Mouse (Mus musculus): ENCODE results near the gene Alad. TPM values are rescaled to one million over a fixed set of nuclear protein-coding genes. Genes with fewer than 3 reads are reported as not detected.

Gene Alad
- polyA plus RNA-seq, 1 experiment from 2014 or later, result 75.2 TPM

DNA sequence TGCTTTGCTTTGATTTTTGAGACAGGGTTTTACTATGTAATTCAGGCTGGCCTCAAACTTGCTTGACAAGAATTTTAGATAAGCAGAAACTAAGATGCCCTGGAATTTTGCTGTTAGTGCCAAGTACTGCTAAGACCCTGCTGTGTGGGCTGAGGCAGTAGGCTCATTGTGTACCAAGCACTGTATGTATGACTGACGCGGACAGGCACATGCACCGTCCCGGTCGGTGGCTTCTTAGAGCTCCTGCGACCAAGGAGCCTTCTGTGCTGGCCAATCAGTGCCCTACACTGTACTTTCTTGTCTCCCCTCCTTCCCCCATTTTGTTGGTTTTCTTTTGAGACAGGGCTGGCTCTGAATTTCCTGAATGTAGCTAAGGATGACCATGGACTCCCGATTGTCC, 4.7 kb downstream of the Alad start:
- peaks cover 12% of the 10 kb centered on the region for H3K4me1 ChIP-seq (replicated peaks; ENCODE audit: control insufficient read depth, insufficient read depth, low read length)
- H3K36me3 ChIP-seq (replicated peaks; ENCODE audit: control insufficient read depth, insufficient read depth), result peaks cover 40% of the 10 kb centered on the region
- 84% methylated on average over 7 of the region's 7 CpGs for WGBS
- H3K4me2 ChIP-seq (replicated peaks), result no peak overlapping the region
- ATAC-seq (ENCODE audit: low FRiP score), result no peak
- H3K4me3 ChIP-seq (replicated peaks; ENCODE audit: low read length), result no peak overlapping the region
- no peak overlapping the region for H3K9ac ChIP-seq
- no peak for DNase-seq (ENCODE audit: low spot score)
- no peaks in the 10 kb centered on the region for H3K9me3 ChIP-seq (ENCODE audit: control insufficient read depth, low read length)
- no peaks in the 10 kb centered on the region for H3K27me3 ChIP-seq (ENCODE audit: control insufficient read depth, insufficient read depth, low read length)
- no peak overlapping the region for H3K27ac ChIP-seq

- H3K36me3 ChIP-seq (replicated peaks; ENCODE audit: control insufficient read depth, insufficient read depth), result peaks cover 50% of the 10 kb centered on the region
- H3K4me1 ChIP-seq (replicated peaks; ENCODE audit: control insufficient read depth, insufficient read depth, low read length), result peaks cover 9% of the 10 kb centered on the region
- no peaks in the 10 kb centered on the region for H3K27me3 ChIP-seq (ENCODE audit: control insufficient read depth, insufficient read depth, low read length)
- no peak overlapping the region for H3K4me2 ChIP-seq (replicated peaks)
- H3K27ac ChIP-seq, result no peak overlapping the region
- no peaks in the 10 kb centered on the region for H3K9me3 ChIP-seq (ENCODE audit: control insufficient read depth, low read length)
- ATAC-seq (ENCODE audit: low FRiP score) (no peak), DNase-seq (ENCODE audit: low spot score) (no peak)
- no peak overlapping the region for H3K9ac ChIP-seq
- H3K4me3 ChIP-seq (replicated peaks; ENCODE audit: low read length), result no peak overlapping the region
- 40% methylated on average over 11 of the region's 11 CpGs for WGBS
Observed at GRCm38 (mm10) chr4:62513998-62514506, 5.7 kb downstream of the Alad start.

GRCm38 (mm10) chr4:62509946-62510345, 9.8 kb downstream of the Alad start:
- Histone ChIP-seq H3K27me3 (ENCODE audit: control insufficient read depth, insufficient read depth, low read length) (no peaks in the 10 kb centered on the region), H3K9ac (no peak overlapping the region), H3K36me3 (replicated peaks; ENCODE audit: control insufficient read depth, insufficient read depth) (peaks cover 66% of the 10 kb centered on the region), H3K4me1 (replicated peaks; ENCODE audit: control insufficient read depth, insufficient read depth, low read length) (no peaks in the 10 kb centered on the region), H3K4me2 (replicated peaks) (no peak overlapping the region), H3K9me3 (ENCODE audit: control insufficient read depth, low read length) (no peaks in the 10 kb centered on the region), H3K4me3 (replicated peaks; ENCODE audit: low read length) (no peak overlapping the region), H3K27ac (no peak overlapping the region)
- DNase-seq (ENCODE audit: low spot score), result no peak
- 97% methylated on average over 11 of the region's 11 CpGs for WGBS
- ATAC-seq (ENCODE audit: low FRiP score), result no peak

- no peak for ATAC-seq (ENCODE audit: low FRiP score)
- no peak overlapping the region for H3K4me2 ChIP-seq (replicated peaks)
- WGBS, result 91% methylated on average over 5 of the region's 5 CpGs
- no peak overlapping the region for H3K4me3 ChIP-seq (replicated peaks; ENCODE audit: low read length)
- DNase-seq (ENCODE audit: low spot score), result no peak
- H3K27me3 ChIP-seq (ENCODE audit: control insufficient read depth, insufficient read depth, low read length), result no peaks in the 10 kb centered on the region
- no peak overlapping the region for H3K9ac ChIP-seq
- H3K9me3 ChIP-seq (ENCODE audit: control insufficient read depth, low read length), result no peaks in the 10 kb centered on the region
- peaks cover 64% of the 10 kb centered on the region for H3K36me3 ChIP-seq (replicated peaks; ENCODE audit: control insufficient read depth, insufficient read depth)
- H3K27ac ChIP-seq, result no peak overlapping the region
- H3K4me1 ChIP-seq (replicated peaks; ENCODE audit: control insufficient read depth, insufficient read depth, low read length), result no peaks in the 10 kb centered on the region
Observed at GRCm38 (mm10) chr4:62508839-62509238, 10.9 kb downstream of the Alad start.

DNA sequence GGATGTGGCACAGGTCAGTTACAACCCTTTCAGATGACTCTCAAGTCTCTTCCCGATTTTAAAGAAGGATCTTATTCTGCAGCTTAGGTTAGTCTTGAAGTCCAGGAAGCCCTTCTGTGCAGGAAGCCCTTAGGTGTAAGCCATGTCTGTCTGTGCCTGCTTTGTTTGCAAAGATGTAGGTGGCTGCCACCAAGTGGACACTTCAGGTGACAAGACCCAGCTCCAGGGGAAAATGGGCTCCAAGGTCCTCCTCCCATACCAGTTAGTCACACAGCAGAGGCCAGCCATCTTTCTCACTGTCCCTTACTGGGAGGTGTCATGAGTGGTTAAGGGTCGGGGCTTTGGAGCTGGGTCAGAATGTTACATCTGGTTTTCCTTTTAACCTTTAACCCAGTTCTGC, 12.9 kb downstream of the Alad start:
- DNase-seq (ENCODE audit: low spot score) (peak; percentile 29), ATAC-seq (ENCODE audit: low FRiP score) (no peak)
- Histone ChIP-seq H3K4me3 (replicated peaks; ENCODE audit: low read length) (no peak overlapping the region), H3K4me1 (replicated peaks; ENCODE audit: control insufficient read depth, insufficient read depth, low read length) (no peaks in the 10 kb centered on the region), H3K9me3 (ENCODE audit: control insufficient read depth, low read length) (no peaks in the 10 kb centered on the region), H3K36me3 (replicated peaks; ENCODE audit: control insufficient read depth, insufficient read depth) (peaks cover 44% of the 10 kb centered on the region), H3K27ac (no peak overlapping the region), H3K4me2 (replicated peaks) (no peak overlapping the region), H3K27me3 (ENCODE audit: control insufficient read depth, insufficient read depth, low read length) (no peaks in the 10 kb centered on the region), H3K9ac (no peak overlapping the region)
- WGBS, result 76% methylated on average over 2 of the region's 2 CpGs

DNA sequence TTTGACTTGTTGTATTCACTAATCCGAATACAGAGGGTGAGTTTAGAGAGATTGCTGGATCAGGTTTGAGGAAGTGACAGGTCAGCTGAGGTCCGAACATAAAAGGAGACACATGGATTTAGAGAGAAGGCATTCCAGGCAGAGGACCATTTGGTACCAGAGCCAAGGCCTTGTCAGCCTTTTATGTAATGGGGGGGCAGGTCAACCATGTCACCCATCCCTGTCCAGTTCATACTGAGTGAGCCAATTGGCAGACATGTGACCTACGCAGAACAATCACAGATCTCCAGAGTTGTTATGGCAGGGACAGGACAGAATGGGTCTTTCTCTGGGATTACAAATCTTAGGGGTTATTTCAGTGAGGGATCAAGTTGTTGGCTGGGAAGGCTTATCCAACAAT, 13.7 kb downstream of the Alad start:
- WGBS, result 88% methylated on average over 3 of the region's 3 CpGs

DNA sequence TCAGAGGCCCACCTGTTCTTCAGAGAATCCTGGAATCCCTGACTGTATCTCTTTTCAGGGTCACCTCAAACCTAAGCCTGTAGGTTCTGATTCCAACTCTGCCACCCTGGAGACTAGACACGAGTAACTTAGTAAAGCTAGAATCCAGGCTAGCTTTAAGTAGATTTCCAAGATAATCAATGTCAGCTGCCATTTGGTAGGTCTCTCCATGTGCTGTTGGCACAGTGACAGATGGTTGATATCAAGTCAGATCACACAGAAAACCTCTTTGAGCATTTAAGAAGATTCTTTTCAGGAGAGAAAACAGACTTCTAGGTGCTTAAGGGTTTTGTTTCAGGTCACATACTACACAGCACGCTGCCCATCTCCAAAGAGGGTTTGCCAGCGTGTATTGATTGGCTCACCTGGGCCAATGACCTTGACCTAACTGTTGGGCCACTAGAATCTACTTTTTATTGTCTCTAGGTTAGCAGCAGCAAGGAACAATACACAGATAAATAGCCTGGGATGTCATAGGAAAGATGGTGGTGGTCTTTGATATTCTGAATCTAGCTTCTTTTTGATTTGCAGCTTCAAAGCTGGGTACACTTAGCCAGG, 16.2 kb downstream of the Alad start, which contains the start of gene Hdhd3:
Hdhd3 (minus strand) TSS at position 94 of the 597 bp plus-strand sequence.
- ATAC-seq (ENCODE audit: low FRiP score), result no peak

More for the DNA sequence above, 13.7 kb downstream of the Alad start:
- Histone ChIP-seq H3K4me3 (replicated peaks; ENCODE audit: low read length) (no peak overlapping the region), H3K36me3 (replicated peaks; ENCODE audit: control insufficient read depth, insufficient read depth) (peaks cover 36% of the 10 kb centered on the region), H3K4me1 (replicated peaks; ENCODE audit: control insufficient read depth, insufficient read depth, low read length) (0 out of 2 replicates have a peak, but pooled peaks cover 6% of the 10 kb centered on the region), H3K27ac (no peak overlapping the region), H3K9me3 (ENCODE audit: control insufficient read depth, low read length) (no peaks in the 10 kb centered on the region), H3K4me2 (replicated peaks) (no peak overlapping the region), H3K27me3 (ENCODE audit: control insufficient read depth, insufficient read depth, low read length) (no peaks in the 10 kb centered on the region), H3K9ac (no peak overlapping the region)
- DNase-seq (ENCODE audit: low spot score), result no peak
- ATAC-seq (ENCODE audit: low FRiP score), result no peak

GRCm38 (mm10) chr4:62502969-62503368, 16.7 kb downstream of the Alad start:
- ATAC-seq (ENCODE audit: low FRiP score), result no peak
- Histone ChIP-seq H3K4me2 (replicated peaks) (no peak overlapping the region), H3K4me3 (replicated peaks; ENCODE audit: low read length) (no peak overlapping the region), H3K36me3 (replicated peaks; ENCODE audit: control insufficient read depth, insufficient read depth) (peaks cover 15% of the 10 kb centered on the region; the same call in 1 of the 2 replicates), H3K9me3 (ENCODE audit: control insufficient read depth, low read length) (no peaks in the 10 kb centered on the region), H3K4me1 (replicated peaks; ENCODE audit: control insufficient read depth, insufficient read depth, low read length) (0 out of 2 replicates have a peak, but pooled peaks cover 7% of the 10 kb centered on the region), H3K9ac (no peak overlapping the region), H3K27ac (no peak overlapping the region), H3K27me3 (ENCODE audit: control insufficient read depth, insufficient read depth, low read length) (no peaks in the 10 kb centered on the region)
- WGBS, result 78% methylated on average over 7 of the region's 7 CpGs
- no peak for DNase-seq (ENCODE audit: low spot score)

More for the DNA sequence above, 16.2 kb downstream of the Alad start, which contains the start of gene Hdhd3:
- Histone ChIP-seq H3K4me1 (replicated peaks; ENCODE audit: control insufficient read depth, insufficient read depth, low read length) (0 out of 2 replicates have a peak, but pooled peaks cover 7% of the 10 kb centered on the region), H3K36me3 (replicated peaks; ENCODE audit: control insufficient read depth, insufficient read depth) (peaks cover 16% of the 10 kb centered on the region), H3K27me3 (ENCODE audit: control insufficient read depth, insufficient read depth, low read length) (no peaks in the 10 kb centered on the region), H3K27ac (0 out of 2 replicates have a peak within 1 kb of the TSS, but pooled peaks have one; percentile 68), H3K9me3 (ENCODE audit: control insufficient read depth, low read length) (no peaks in the 10 kb centered on the region), H3K9ac (peak within 1 kb of the TSS; percentile 83), H3K4me3 (replicated peaks; ENCODE audit: low read length) (peak within 1 kb of the TSS; percentile 78), H3K4me2 (replicated peaks) (peak within 1 kb of the TSS; percentile 55)
- DNase-seq (ENCODE audit: low spot score), result no peak
- 81% methylated on average over 3 of the region's 3 CpGs for WGBS

DNA sequence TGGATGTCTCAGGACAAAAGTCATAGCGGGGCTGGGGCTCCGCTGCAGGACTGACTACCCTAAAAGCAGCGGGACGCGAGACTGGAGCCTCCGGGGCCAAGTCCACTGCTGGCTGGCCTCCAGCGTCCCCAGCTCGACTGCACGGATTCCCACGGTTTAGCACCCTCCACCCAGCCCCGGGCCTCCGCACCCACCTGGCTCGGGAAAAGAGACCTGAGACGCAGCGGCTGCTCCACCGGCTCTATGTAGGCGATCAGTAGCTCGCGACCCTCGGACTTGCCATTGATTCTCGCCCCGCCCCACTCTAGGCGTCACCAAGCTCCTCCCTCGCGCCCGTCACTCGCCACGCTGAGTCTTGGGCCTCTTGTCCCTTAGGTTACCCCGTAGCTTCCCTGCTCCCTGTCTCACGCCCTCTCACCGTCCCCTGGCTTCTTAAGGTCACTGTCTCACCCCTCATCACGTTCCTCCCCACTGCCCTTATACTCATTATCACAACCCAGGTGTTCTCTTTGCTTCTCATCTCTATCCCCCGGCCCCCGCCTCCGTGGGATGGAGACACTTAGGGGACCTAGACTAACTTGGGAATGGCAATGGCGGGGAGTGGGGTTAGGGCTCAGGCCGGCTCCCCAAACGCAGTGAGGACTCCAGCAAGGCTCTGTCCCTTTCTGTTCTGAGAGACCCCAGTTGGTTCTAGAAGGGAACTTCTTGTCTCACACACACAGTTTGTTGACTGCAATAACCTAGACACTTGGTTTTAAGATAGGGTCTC, 17.6 kb downstream of the Alad start:
- peak overlapping the region; percentile 55 for H3K4me2 ChIP-seq (replicated peaks)
- WGBS, result 2% methylated on average over 38 of the region's 38 CpGs
- no peaks in the 10 kb centered on the region for H3K27me3 ChIP-seq (ENCODE audit: control insufficient read depth, insufficient read depth, low read length)

More for the DNA sequence above, 17.6 kb downstream of the Alad start:
- Histone ChIP-seq H3K4me3 (replicated peaks; ENCODE audit: low read length) (peak overlapping the region; percentile 78), H3K9me3 (ENCODE audit: control insufficient read depth, low read length) (no peaks in the 10 kb centered on the region), H3K9ac (peak overlapping the region; percentile 83), H3K4me1 (replicated peaks; ENCODE audit: control insufficient read depth, insufficient read depth, low read length) (0 out of 2 replicates have a peak, but pooled peaks cover 7% of the 10 kb centered on the region), H3K36me3 (replicated peaks; ENCODE audit: control insufficient read depth, insufficient read depth) (peaks cover 12% of the 10 kb centered on the region; the same call in 1 of the 2 replicates), H3K27ac (peak overlapping the region; percentile 68; the same call in 1 of the 2 replicates)
- DNase-seq (ENCODE audit: low spot score) (peak; percentile 87), ATAC-seq (ENCODE audit: low FRiP score) (peak; percentile 97)
